Mouse (Mus musculus): Measurements from ENCODE around the gene Srrm4. TPM values are rescaled to one million over a fixed set of nuclear protein-coding genes. Genes with fewer than 3 reads are reported as not detected.

The Srrm4 gene
- polyA plus RNA-seq (2014; fragmentation: Nextera tagmentation; extraction: Ambion mirVana), result 0.18 and 0.39 TPM in 2 replicates

GRCm38 (mm10) chr5:116591346-116592048 is at the start of gene Srrm4:
Gene Srrm4, minus strand, starts transcription at chr5:116591817.
- Histone ChIP-seq H3K4me3 (ENCODE audit: low read depth, low read length) (peak within 1 kb of the TSS; percentile 17; the same call in 1 of the 2 replicates), H3K36me3 (ENCODE audit: insufficient read depth) (no peaks in the 10 kb centered on the region), H3K9ac (no peak within 1 kb of the TSS), H3K27ac (ENCODE audit: low read depth) (no peak within 1 kb of the TSS), H3K4me1 (ENCODE audit: insufficient read depth) (no peaks in the 10 kb centered on the region), H3K27me3 (ENCODE audit: insufficient read depth, low read length) (peaks cover 33% of the 10 kb centered on the region), H3K4me2 (peak within 1 kb of the TSS; percentile 38; the same call in 1 of the 2 replicates), H3K9me3 (ENCODE audit: low read depth, low read length) (no peaks in the 10 kb centered on the region)
- under 1% methylated on average over 52 of the region's 53 CpGs for WGBS
- DNase-seq (peak; percentile 91), ATAC-seq (ENCODE audit: insufficient read depth) (peak; percentile 58; the same call in 1 of the 2 replicates)
- no peak for TF ChIP-seq CTCF (IDR thresholded peaks at IDR 0.05; ENCODE audit: low read depth)

GRCm38 (mm10) chr5:116592801-116593430 is 1.3 kb upstream of the Srrm4 start:
- WGBS, result 2% methylated on average over 12 of the region's 12 CpGs
- no peak overlapping the region for H3K9ac ChIP-seq
- H3K4me1 ChIP-seq (ENCODE audit: insufficient read depth), result no peaks in the 10 kb centered on the region
- ATAC-seq (ENCODE audit: insufficient read depth) (no peak), DNase-seq (peak; percentile 66)
- H3K27me3 ChIP-seq (ENCODE audit: insufficient read depth, low read length), result peaks cover 33% of the 10 kb centered on the region
- peak; percentile 75 for TF ChIP-seq CTCF (IDR thresholded peaks at IDR 0.05; ENCODE audit: low read depth)
- H3K4me2 ChIP-seq, result no peak overlapping the region
- H3K9me3 ChIP-seq (ENCODE audit: low read depth, low read length), result no peaks in the 10 kb centered on the region
- no peak overlapping the region for H3K27ac ChIP-seq (ENCODE audit: low read depth)
- no peaks in the 10 kb centered on the region for H3K36me3 ChIP-seq (ENCODE audit: insufficient read depth)
- no peak overlapping the region for H3K4me3 ChIP-seq (ENCODE audit: low read depth, low read length)

GRCm38 (mm10) chr5:116592049-116592800 is 608 bp upstream of the Srrm4 start:
- peak overlapping the region; percentile 17; the same call in 1 of the 2 replicates for H3K4me3 ChIP-seq (ENCODE audit: low read depth, low read length)
- H3K36me3 ChIP-seq (ENCODE audit: insufficient read depth), result no peaks in the 10 kb centered on the region
- no peak for TF ChIP-seq CTCF (IDR thresholded peaks at IDR 0.05; ENCODE audit: low read depth)
- no peak overlapping the region for H3K27ac ChIP-seq (ENCODE audit: low read depth)
- ATAC-seq (ENCODE audit: insufficient read depth) (no peak), DNase-seq (no peak)
- no peaks in the 10 kb centered on the region for H3K9me3 ChIP-seq (ENCODE audit: low read depth, low read length)
- no peak overlapping the region for H3K9ac ChIP-seq
- peaks cover 33% of the 10 kb centered on the region for H3K27me3 ChIP-seq (ENCODE audit: insufficient read depth, low read length)
- no peaks in the 10 kb centered on the region for H3K4me1 ChIP-seq (ENCODE audit: insufficient read depth)
- WGBS, result under 1% methylated on average over 32 of the region's 32 CpGs
- H3K4me2 ChIP-seq, result peak overlapping the region; percentile 38; the same call in 1 of the 2 replicates

- Histone ChIP-seq H3K27ac (ENCODE audit: low read depth) (no peak overlapping the region), H3K9ac (no peak overlapping the region), H3K9me3 (ENCODE audit: low read depth, low read length) (no peaks in the 10 kb centered on the region), H3K4me3 (ENCODE audit: low read depth, low read length) (no peak overlapping the region), H3K4me2 (no peak overlapping the region), H3K36me3 (ENCODE audit: insufficient read depth) (no peaks in the 10 kb centered on the region), H3K4me1 (ENCODE audit: insufficient read depth) (no peaks in the 10 kb centered on the region), H3K27me3 (ENCODE audit: insufficient read depth, low read length) (peaks cover 33% of the 10 kb centered on the region)
- DNase-seq, result no peak
- no peak for TF ChIP-seq CTCF (IDR thresholded peaks at IDR 0.05; ENCODE audit: low read depth)
- no peak for ATAC-seq (ENCODE audit: insufficient read depth)
- WGBS, result 8% methylated on average over 10 of the region's 10 CpGs
These were observed 919 bp downstream of the Srrm4 start for GRCm38 (mm10) chr5:116590698-116591097.

GRCm38 (mm10) chr5:116589631-116590030 is 2.0 kb downstream of the Srrm4 start:
- H3K27ac ChIP-seq (ENCODE audit: low read depth), result no peak overlapping the region
- H3K9me3 ChIP-seq (ENCODE audit: low read depth, low read length), result no peaks in the 10 kb centered on the region
- no peak for ATAC-seq (ENCODE audit: insufficient read depth)
- H3K4me2 ChIP-seq, result no peak overlapping the region
- no peak overlapping the region for H3K4me3 ChIP-seq (ENCODE audit: low read depth, low read length)
- no peaks in the 10 kb centered on the region for H3K36me3 ChIP-seq (ENCODE audit: insufficient read depth)
- TF ChIP-seq CTCF (IDR thresholded peaks at IDR 0.05; ENCODE audit: low read depth), result no peak
- H3K4me1 ChIP-seq (ENCODE audit: insufficient read depth), result no peaks in the 10 kb centered on the region
- peaks cover 33% of the 10 kb centered on the region for H3K27me3 ChIP-seq (ENCODE audit: insufficient read depth, low read length)
- H3K9ac ChIP-seq, result no peak overlapping the region
- 65% methylated on average over 8 of the region's 8 CpGs for WGBS
- no peak for DNase-seq

- H3K4me1 ChIP-seq (ENCODE audit: insufficient read depth), result no peaks in the 10 kb centered on the region
- no peak overlapping the region for H3K27ac ChIP-seq (ENCODE audit: low read depth)
- H3K9ac ChIP-seq, result no peak overlapping the region
- ATAC-seq (ENCODE audit: insufficient read depth) (no peak), DNase-seq (no peak)
- WGBS, result 50% methylated on average over 10 of the region's 10 CpGs
- no peak overlapping the region for H3K4me2 ChIP-seq
- peaks cover 33% of the 10 kb centered on the region for H3K27me3 ChIP-seq (ENCODE audit: insufficient read depth, low read length)
- H3K9me3 ChIP-seq (ENCODE audit: low read depth, low read length), result no peaks in the 10 kb centered on the region
- no peak overlapping the region for H3K4me3 ChIP-seq (ENCODE audit: low read depth, low read length)
- TF ChIP-seq CTCF (IDR thresholded peaks at IDR 0.05; ENCODE audit: low read depth), result no peak
- no peaks in the 10 kb centered on the region for H3K36me3 ChIP-seq (ENCODE audit: insufficient read depth)
These were observed 2.8 kb downstream of the Srrm4 start for GRCm38 (mm10) chr5:116588836-116589235.

- no peak overlapping the region for H3K4me2 ChIP-seq
- TF ChIP-seq CTCF (IDR thresholded peaks at IDR 0.05; ENCODE audit: low read depth), result no peak
- no peaks in the 10 kb centered on the region for H3K27me3 ChIP-seq (ENCODE audit: insufficient read depth, low read length)
- no peak overlapping the region for H3K4me3 ChIP-seq (ENCODE audit: low read depth, low read length)
- no peak overlapping the region for H3K27ac ChIP-seq (ENCODE audit: low read depth)
- no peak for DNase-seq
- H3K36me3 ChIP-seq (ENCODE audit: insufficient read depth), result no peaks in the 10 kb centered on the region
- 80% methylated on average over 8 of the region's 8 CpGs for WGBS
- H3K9me3 ChIP-seq (ENCODE audit: low read depth, low read length), result no peaks in the 10 kb centered on the region
- no peak for ATAC-seq (ENCODE audit: insufficient read depth)
- no peaks in the 10 kb centered on the region for H3K4me1 ChIP-seq (ENCODE audit: insufficient read depth)
- H3K9ac ChIP-seq, result no peak overlapping the region
These were observed 12.1 kb downstream of the Srrm4 start for GRCm38 (mm10) chr5:116579533-116579932.
